8 mouse cellular contexts compared by ENCODE assay signal in the genomic region with DNA sequence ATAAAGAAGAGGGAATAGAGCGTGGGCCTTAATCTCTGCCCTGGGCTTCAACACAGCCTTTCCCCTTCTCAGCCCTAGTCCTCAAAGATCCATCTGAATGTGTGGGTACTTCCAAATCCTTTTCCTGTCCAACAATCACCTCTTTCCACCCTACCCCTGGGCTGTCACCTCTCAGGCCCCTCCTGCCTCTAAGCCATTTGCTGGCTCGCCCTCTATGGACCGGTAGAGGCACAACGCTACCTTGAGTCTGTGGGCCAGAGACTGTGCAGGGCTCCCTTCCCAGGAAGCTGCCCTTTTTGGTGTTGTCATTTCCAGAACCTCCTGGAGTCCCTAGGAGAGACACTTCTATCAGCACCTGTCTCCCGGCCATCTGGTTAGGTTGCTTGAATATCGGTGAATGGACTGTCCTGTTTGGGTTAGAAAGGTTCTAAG. TPM values are rescaled to one million over a fixed set of nuclear protein-coding genes. Genes with fewer than 3 reads are reported as not detected.
A peak's percentile ranks its signal among the peaks of the same experiment; 100 is the strongest.
DNase-seq lines count a peak whose midpoint lies in the region; ATAC-seq lines count a peak whose summit lies in the region.

No protein-coding gene starts in this region.

- H3K9ac ChIP-seq in forebrain, embryonic 11.5 days (ENCODE audit: low read length): peak overlapping the region; percentile 78
- peak overlapping the region; percentile 92 for H3K9ac ChIP-seq in stomach, embryonic 16.5 days (ENCODE audit: low read length)

- H3K4me2 ChIP-seq in forebrain, embryonic 11.5 days (ENCODE audit: low read depth, low read length, severe bottlenecking): peak overlapping the region; percentile 81
- H3K4me2 ChIP-seq in stomach, embryonic 16.5 days (ENCODE audit: low read depth, low read length): peak overlapping the region; percentile 63

- H3K9me3 ChIP-seq in forebrain, embryonic 11.5 days (ENCODE audit: control insufficient read depth, low read length): no peaks in the 10 kb centered on the region
- no peaks in the 10 kb centered on the region for H3K9me3 ChIP-seq in stomach, embryonic 16.5 days (replicated peaks; ENCODE audit: control insufficient read depth, low read length)

- no peak; the same call in 1 of the 2 replicates for ATAC-seq in forebrain, embryonic 11.5 days (replicated peaks; ENCODE audit: low FRiP score)
- ATAC-seq in stomach, embryonic 16.5 days (ENCODE audit: insufficient read depth, low FRiP score): no peak

- H3K27ac ChIP-seq in forebrain, embryonic 11.5 days (ENCODE audit: low read depth, low read length): no peak overlapping the region
- peak overlapping the region; percentile 70 for H3K27ac ChIP-seq in stomach, embryonic 16.5 days (ENCODE audit: low read length)

- peak overlapping the region; percentile 80 for H3K4me3 ChIP-seq in forebrain, embryonic 11.5 days (ENCODE audit: low read depth, low read length)
- peak overlapping the region; percentile 89 for H3K4me3 ChIP-seq in stomach, embryonic 16.5 days (replicated peaks; ENCODE audit: low read length)

- WGBS in forebrain, embryonic 11.5 days: 22% methylated on average over 6 of the region's 6 CpGs
- WGBS in stomach, embryonic 16.5 days: 19% methylated on average over 6 of the region's 6 CpGs

- intact Hi-C loops in left cerebral cortex, postnatal 14 days (cut with DNase I): no loop called here

- H3K27me3 ChIP-seq in forebrain, embryonic 11.5 days (ENCODE audit: control insufficient read depth, insufficient read depth, low read length): no peaks in the 10 kb centered on the region
- H3K27me3 ChIP-seq in stomach, embryonic 16.5 days (ENCODE audit: control insufficient read depth, insufficient read depth, low read length): no peaks in the 10 kb centered on the region

- DNase-seq in adrenal gland, postnatal 36 days: peak; percentile 30 to 45
- no peak for DNase-seq in adrenal gland, postnatal 4 days (ENCODE audit: low spot score in 2 of 2)
- DNase-seq in ZHBTc4 (ENCODE audit: low read depth, low spot score): peak; percentile 71
- DNase-seq in forebrain, embryonic 11.5 days (ENCODE audit: low spot score): no peak
- DNase-seq in kidney, adult 9 months: peak; percentile 42
- DNase-seq in lung, postnatal 14 days: peak; percentile 22
- no peak for DNase-seq in left cerebral cortex, postnatal 14 days (ENCODE audit: low spot score in 2 of 2)

- no peaks in the 10 kb centered on the region for H3K36me3 ChIP-seq in forebrain, embryonic 11.5 days (ENCODE audit: control insufficient read depth, insufficient read depth, low read length)
- peaks cover 23% of the 10 kb centered on the region for H3K36me3 ChIP-seq in stomach, embryonic 16.5 days (ENCODE audit: control insufficient read depth, insufficient read depth, low read length)

- H3K4me1 ChIP-seq in forebrain, embryonic 11.5 days (replicated peaks; ENCODE audit: control insufficient read depth, insufficient read depth, low read length): peaks cover 3% of the 10 kb centered on the region; the same call in 1 of the 2 replicates
- H3K4me1 ChIP-seq in stomach, embryonic 16.5 days (ENCODE audit: control insufficient read depth, insufficient read depth, low read length): peaks cover 7% of the 10 kb centered on the region; the same call in 1 of the 2 replicates

RNA-seq across cellular contexts. Expression of gene Slc27a4, which starts 1.0 kb away (rescaled TPM):
- total RNA-seq in adrenal gland, postnatal 36 days (2021): 10 to 100 TPM; 30.4 to 39.2 TPM
- total RNA-seq in adrenal gland, postnatal 4 days (2021): 10 to 100 TPM; 31.0 to 34.0 TPM
- 11.9 and 13.9 TPM in 2 replicates for polyA plus RNA-seq in forebrain, embryonic 11.5 days (2014; fragmentation: Nextera tagmentation; extraction: Ambion mirVana)
- 22.0 and 23.6 TPM in 2 replicates for polyA plus RNA-seq in stomach, embryonic 16.5 days (2015; fragmentation: Nextera tagmentation; extraction: Ambion mirVana)
- total RNA-seq in left cerebral cortex, postnatal 14 days (2021): 10 to 100 TPM; 93.4 to 96.7 TPM

RNA-seq across cellular contexts. Expression of gene Trub2, which starts 15.1 kb away (rescaled TPM):
- 10 to 100 TPM; 33.3 to 37.7 TPM for total RNA-seq in adrenal gland, postnatal 36 days (2021)
- 10 to 100 TPM; 56.8 to 57.3 TPM for total RNA-seq in adrenal gland, postnatal 4 days (2021)
- polyA plus RNA-seq in forebrain, embryonic 11.5 days (2014; fragmentation: Nextera tagmentation; extraction: Ambion mirVana): 34.0 and 35.0 TPM in 2 replicates
- 25.2 and 30.9 TPM in 2 replicates for polyA plus RNA-seq in stomach, embryonic 16.5 days (2015; fragmentation: Nextera tagmentation; extraction: Ambion mirVana)
- 10 to 100 TPM; 47.9 to 51.2 TPM for total RNA-seq in left cerebral cortex, postnatal 14 days (2021)

RNA-seq across cellular contexts. Expression of gene Coq4, which starts 16.1 kb away (rescaled TPM):
- 10 to 100 TPM; 16.9 to 21.7 TPM for total RNA-seq in adrenal gland, postnatal 36 days (2021)
- 10 to 100 TPM; 20.3 to 22.5 TPM for total RNA-seq in adrenal gland, postnatal 4 days (2021)
- 38.2 and 40.5 TPM in 2 replicates for polyA plus RNA-seq in forebrain, embryonic 11.5 days (2014; fragmentation: Nextera tagmentation; extraction: Ambion mirVana)
- polyA plus RNA-seq in stomach, embryonic 16.5 days (2015; fragmentation: Nextera tagmentation; extraction: Ambion mirVana): 34.5 and 34.6 TPM in 2 replicates
- total RNA-seq in left cerebral cortex, postnatal 14 days (2021): 10 to 100 TPM; 35.6 to 37.5 TPM

RNA-seq across cellular contexts. Expression of gene Urm1, which starts 16.5 kb away (rescaled TPM):
- total RNA-seq in adrenal gland, postnatal 36 days (2021): 10 to 100 TPM; 36.7 to 36.8 TPM
- 10 to 100 TPM; 49.5 to 55.6 TPM for total RNA-seq in adrenal gland, postnatal 4 days (2021)
- polyA plus RNA-seq in forebrain, embryonic 11.5 days (2014; fragmentation: Nextera tagmentation; extraction: Ambion mirVana): 18.1 and 19.2 TPM in 2 replicates
- 19.5 and 22.0 TPM in 2 replicates for polyA plus RNA-seq in stomach, embryonic 16.5 days (2015; fragmentation: Nextera tagmentation; extraction: Ambion mirVana)
- 10 to 100 TPM; 57.3 to 60.2 TPM for total RNA-seq in left cerebral cortex, postnatal 14 days (2021)

RNA-seq across cellular contexts. Expression of gene Gm13547, which starts 44.3 kb away (rescaled TPM):
- not detected for total RNA-seq in adrenal gland, postnatal 36 days (2021)
- total RNA-seq in adrenal gland, postnatal 4 days (2021): not detected
- polyA plus RNA-seq in forebrain, embryonic 11.5 days (2014; fragmentation: Nextera tagmentation; extraction: Ambion mirVana): not detected in 2 replicates
- polyA plus RNA-seq in stomach, embryonic 16.5 days (2015; fragmentation: Nextera tagmentation; extraction: Ambion mirVana): not detected in 2 replicates
- total RNA-seq in left cerebral cortex, postnatal 14 days (2021): not detected

Comparison
In these comparisons a context has a peak if more than half of its experiments do, and no peak if none do; other contexts are left out.
1. DNase-seq: peak in adrenal gland, postnatal 36 days (2 of 2), ZHBTc4 (single experiment), kidney, adult 9 months (single experiment) and lung, postnatal 14 days (single experiment); none in adrenal gland, postnatal 4 days (0 of 2), forebrain, embryonic 11.5 days (single experiment) and left cerebral cortex, postnatal 14 days (0 of 2).